16 mouse cellular contexts compared by ENCODE assay signal in the genomic region with DNA sequence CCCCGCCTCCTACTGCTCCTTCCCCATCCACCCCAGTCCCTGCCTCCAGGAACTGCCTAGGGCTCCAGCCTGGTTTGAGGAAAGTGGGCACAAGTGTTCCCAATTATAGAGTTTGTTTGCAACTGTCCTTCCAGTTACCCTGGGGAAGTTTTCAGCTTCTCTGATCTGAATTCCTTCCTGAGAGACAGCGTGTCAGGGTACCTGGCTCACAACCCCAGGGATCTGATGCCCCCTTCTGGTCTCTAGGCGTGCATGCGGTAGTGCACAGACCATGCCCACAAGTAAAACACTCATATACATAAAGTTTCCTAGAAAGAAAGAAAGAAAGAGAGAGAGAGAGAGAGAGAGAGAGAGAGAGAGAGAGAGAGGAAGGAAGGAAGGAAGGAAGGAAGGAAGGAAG. TPM values are rescaled to one million over a fixed set of nuclear protein-coding genes. Genes with fewer than 3 reads are reported as not detected.
DNase-seq lines count a peak whose midpoint lies in the region; TF ChIP-seq lines count a peak whose summit lies in the region.
"Had no signal": no experiment of that assay in that cellular context is flagged by ENCODE, and none has a peak within 500 bp of the region (broad histone marks: within the 10 kb centered on the region; RNA-seq: fewer than 3 reads in every experiment).

No protein-coding gene starts in this region.

- H3K36me3 ChIP-seq in ES-E14 (ENCODE audit: control insufficient read depth, insufficient read depth, low read length, poor library complexity, severe bottlenecking) = no peaks in the 10 kb centered on the region
- H3K36me3 ChIP-seq: hindbrain, embryonic 15.5 days; limb, embryonic 10.5 days had no signal

- no peak overlapping the region for H3K4me3 ChIP-seq in lung, adult 2 months (replicated peaks; ENCODE audit: extremely low read depth, low read depth, low read length)
- no peak overlapping the region for H3K4me3 ChIP-seq in ES-E14 (ENCODE audit: insufficient read depth in 1 of 2, low read depth in 1 of 2, low read length in 2 of 2, poor library complexity in 1 of 2, severe bottlenecking in 1 of 2)
- H3K4me3 ChIP-seq: hindbrain, embryonic 15.5 days; limb, embryonic 10.5 days had no signal

- WGBS in lung, adult 2 months = 35% methylated on average over 4 of the region's 4 CpGs

- no peak overlapping the region for H3K9ac ChIP-seq in ES-E14 (ENCODE audit: insufficient read depth, low read depth, low read length, poor library complexity, severe bottlenecking)
- H3K9ac ChIP-seq: hindbrain, embryonic 15.5 days had no signal

- in situ Hi-C loops in ES-E14 (cut with MboI; ENCODE audit: low sequenced_read_pairs in 2 of 2, unreplicated experiment in 2 of 2) = no loop called here

- no peaks in the 10 kb centered on the region for H3K4me1 ChIP-seq in lung, adult 2 months (ENCODE audit: control insufficient read depth, insufficient read depth, low read length)
- H3K4me1 ChIP-seq in ES-E14 (ENCODE audit: control insufficient read depth in 2 of 2, insufficient read depth in 2 of 2, low read length in 2 of 2, poor library complexity in 1 of 2) = peaks cover 3 to 12% of the 10 kb centered on the region in 2 experiments; a peak in 3 of 4 replicates

- TF ChIP-seq CTCF in lung, adult 2 months (IDR thresholded peaks at IDR 0.05; ENCODE audit: insufficient read depth, low read length) = peak; percentile 37; the same call in 1 of the 2 replicates
- TF ChIP-seq CTCF in brain, embryonic 14.5 days (IDR thresholded peaks at IDR 0.05; ENCODE audit: borderline replicate concordance, extremely low read depth, insufficient read depth, insufficient read length) = peak; percentile 30; the same call in 1 of the 2 replicates

- intact Hi-C loops in heart, postnatal 10 days (cut with DNase I) = loop anchor here (5.0 kb wide), 1 partner anchor 46 kb away; no protein-coding TSS in a partner anchor

- peak; percentile 30 to 31 for DNase-seq in heart, postnatal 10 days
- DNase-seq in heart, adult 18-20 months = no peak
- DNase-seq in lung, adult 2 months = no peak
- no peak for DNase-seq in lung, adult 18-20 months
- DNase-seq in ES-E14 (ENCODE audit: low read depth, low spot score) = peak; percentile 13
- DNase-seq in brain, embryonic 14.5 days (ENCODE audit: low read depth) = no peak
- no peak for DNase-seq in spleen, postnatal 14 days (ENCODE audit: low spot score in 2 of 2)
- DNase-seq in left cerebral cortex, adult 8-10 months (ENCODE audit: low spot score in 2 of 2) = no peak
- DNase-seq: adrenal gland, adult 8-10 months; cerebellum, adult 11-12 months; lung, postnatal 4 days; thymus, postnatal 25 days had no signal

- H3K9me3 ChIP-seq in ES-E14 (ENCODE audit: control insufficient read depth, insufficient read depth, low read depth, low read length) = no peaks in the 10 kb centered on the region
- H3K9me3 ChIP-seq: limb, embryonic 10.5 days had no signal

- no peak overlapping the region for H3K27ac ChIP-seq in ES-E14 (ENCODE audit: insufficient read depth, low read depth, low read length, poor library complexity, severe bottlenecking)
- H3K27ac ChIP-seq: hindbrain, embryonic 15.5 days; limb, embryonic 10.5 days had no signal

- no peak for TF ChIP-seq POLR2A in lung, adult 2 months (IDR thresholded peaks at IDR 0.05; ENCODE audit: borderline replicate concordance, extremely low read depth, low read depth, low read length)
- TF ChIP-seq POLR2A in brain, embryonic 14.5 days (IDR thresholded peaks at IDR 0.05; ENCODE audit: borderline replicate concordance, extremely low read depth, insufficient read depth, insufficient read length, poor library complexity, severe bottlenecking) = no peak

TF ChIP-seq in ES-E14, 5 proteins besides CTCF, POLR2A, EP300 and RAD21:
- no peak for TF ChIP-seq ZC3H11A (IDR thresholded peaks at IDR 0.05; ENCODE audit: borderline replicate concordance, low read depth, low read length)
- TF ChIP-seq ZNF384 (IDR thresholded peaks at IDR 0.05; ENCODE audit: low read depth, low read length) = no peak
- no peak for TF ChIP-seq HCFC1 (IDR thresholded peaks at IDR 0.05; ENCODE audit: borderline replicate concordance, insufficient read depth, low read length)
- TF ChIP-seq CHD2 (IDR thresholded peaks at IDR 0.05; ENCODE audit: low read depth, low read length) = no peak
- no peak for TF ChIP-seq MAFK (IDR thresholded peaks at IDR 0.05; ENCODE audit: insufficient read depth, low read depth, low read length)

RNA-seq across cellular contexts. Expression of a gene that starts 1.2 kb away (rescaled TPM):
- under 1 TPM; 0.77 to 0.84 TPM for total RNA-seq in heart, postnatal 10 days (2021)
- 1 to 10 TPM in 1 of 2 experiments, under 1 TPM in 1; 0.62 to 1.1 TPM for total RNA-seq in heart, adult 18-20 months (2021)
- 0.44 and 3.1 TPM in 2 replicates for polyA plus RNA-seq in lung, adult 2 months (2012; rRNA removed)
- total RNA-seq in ES-E14 (2012; rRNA removed) = 0.85 and 0.95 TPM in 2 replicates
- polyA plus RNA-seq in brain, embryonic 14.5 days (2012; rRNA removed) = 0.10 and 0.15 TPM in 2 replicates
- total RNA-seq in left cerebral cortex, adult 8-10 months (2022) = 1 to 10 TPM in 3 of 4 experiments, under 1 TPM in 1; 0.98 to 1.7 (median 1.1) TPM

RNA-seq across cellular contexts. Expression of a gene that starts 30.4 kb away (rescaled TPM):
- under 1 TPM; 0.22 to 0.64 TPM for total RNA-seq in heart, postnatal 10 days (2021)
- total RNA-seq in heart, adult 18-20 months (2021) = under 1 TPM; 0.17 to 0.46 TPM
- polyA plus RNA-seq in lung, adult 2 months (2012; rRNA removed) = 2.0 and 3.0 TPM in 2 replicates
- 0.36 and 0.37 TPM in 2 replicates for total RNA-seq in ES-E14 (2012; rRNA removed)
- polyA plus RNA-seq in brain, embryonic 14.5 days (2012; rRNA removed) = 0.16 and 0.19 TPM in 2 replicates
- total RNA-seq in left cerebral cortex, adult 8-10 months (2022) = under 1 TPM in 1 of 4 experiments, not detected in 3; 0.14 TPM
- total RNA-seq: CH12.LX had no signal
- polyA plus RNA-seq: forebrain, embryonic 16.5 days; hindbrain, embryonic 15.5 days; limb, embryonic 10.5 days had no signal

Comparison
In these comparisons a context has a peak if more than half of its experiments do, and no peak if none do; other contexts are left out.
1. DNase-seq: peak in heart, postnatal 10 days (2 of 2) and ES-E14 (single experiment); none in heart, adult 18-20 months (0 of 2), lung, adult 2 months (single experiment), lung, adult 18-20 months (0 of 2), brain, embryonic 14.5 days (single experiment), spleen, postnatal 14 days (0 of 2) and left cerebral cortex, adult 8-10 months (0 of 2).